Comparison of ENCODE assay signal across 9 mouse cellular contexts in genomic region chr4:138282834-138283233, GRCm38 (mm10). TPM values are rescaled to one million over a fixed set of nuclear protein-coding genes. Genes with fewer than 3 reads are reported as not detected.
DNase-seq lines count a peak whose midpoint lies in the region; ATAC-seq and TF ChIP-seq lines count a peak whose summit lies in the region.
"Had no signal": no experiment of that assay in that cellular context is flagged by ENCODE, and none has a peak within 500 bp of the region (broad histone marks: within the 10 kb centered on the region; RNA-seq: fewer than 3 reads in every experiment).

No protein-coding gene starts in this region.

- intact Hi-C loops in heart, adult 2 months (cut with DNase I): no loop called here

- no peak overlapping the region for H3K27ac ChIP-seq in heart, adult 2 months
- no peak overlapping the region for H3K27ac ChIP-seq in liver, embryonic 16.5 days (ENCODE audit: low read length)
- no peak overlapping the region for H3K27ac ChIP-seq in neural tube, embryonic 14.5 days (ENCODE audit: low read depth, low read length)
- H3K27ac ChIP-seq: hindbrain, embryonic 15.5 days had no signal

- no peaks in the 10 kb centered on the region for H3K27me3 ChIP-seq in heart, adult 2 months (ENCODE audit: control insufficient read depth, insufficient read depth, low read length)
- H3K27me3 ChIP-seq in liver, embryonic 16.5 days (ENCODE audit: control insufficient read depth, insufficient read depth, low read depth, low read length): no peaks in the 10 kb centered on the region
- H3K27me3 ChIP-seq in neural tube, embryonic 14.5 days (ENCODE audit: control insufficient read depth, insufficient read depth, low read length): no peaks in the 10 kb centered on the region
- H3K27me3 ChIP-seq: hindbrain, embryonic 15.5 days had no signal

- H3K79me2 ChIP-seq in heart, adult 2 months (replicated peaks; ENCODE audit: control insufficient read depth, insufficient read depth, low read length): no peaks in the 10 kb centered on the region

- no peak overlapping the region for H3K4me2 ChIP-seq in liver, embryonic 16.5 days (ENCODE audit: low read depth, low read length)
- no peak overlapping the region for H3K4me2 ChIP-seq in neural tube, embryonic 14.5 days (ENCODE audit: low read depth, low read length)
- H3K4me2 ChIP-seq: hindbrain, embryonic 15.5 days had no signal

- no peaks in the 10 kb centered on the region for H3K9me3 ChIP-seq in liver, embryonic 16.5 days (replicated peaks; ENCODE audit: control insufficient read depth, low read length)
- H3K9me3 ChIP-seq in neural tube, embryonic 14.5 days (ENCODE audit: control insufficient read depth, low read length): no peaks in the 10 kb centered on the region
- H3K9me3 ChIP-seq: hindbrain, embryonic 15.5 days had no signal

- DNase-seq in CD8-positive naive resting alpha-beta T cell, adult 2 months (ENCODE audit: low read depth in 2 of 2, low spot score in 2 of 2): peak; percentile 77 to 83
- DNase-seq in adrenal gland, adult (ENCODE audit: inconsistent age in 2 of 2, low spot score in 1 of 2): peak; percentile 76 to 92
- DNase-seq in embryo, embryonic 10.5 days (ENCODE audit: low spot score): peak; percentile 91
- peak in 1 of 2 experiments; percentile 34 for DNase-seq in heart, adult 2 months
- peak; percentile 60 to 67 for DNase-seq in kidney, postnatal 25 days
- DNase-seq in thymus, postnatal 10 days (ENCODE audit: low spot score in 2 of 2): peak; percentile 66 to 79

- no peak for TF ChIP-seq POLR2A in heart, adult 2 months (IDR thresholded peaks at IDR 0.05; ENCODE audit: insufficient read depth, low read depth, low read length)

- peak; percentile 90 for TF ChIP-seq CTCF in heart, adult 2 months (IDR thresholded peaks at IDR 0.05)

- peak; percentile 69 for ATAC-seq in liver, embryonic 16.5 days (ENCODE audit: low read depth)
- ATAC-seq in neural tube, embryonic 14.5 days (ENCODE audit: low read depth): peak; percentile 71; the same call in 1 of the 2 replicates

- H3K4me1 ChIP-seq in heart, adult 2 months (ENCODE audit: control insufficient read depth, insufficient read depth, low read length): no peaks in the 10 kb centered on the region
- H3K4me1 ChIP-seq in liver, embryonic 16.5 days (ENCODE audit: control insufficient read depth, low read depth, low read length): no peaks in the 10 kb centered on the region
- H3K4me1 ChIP-seq in neural tube, embryonic 14.5 days (ENCODE audit: control insufficient read depth, insufficient read depth, low read length): no peaks in the 10 kb centered on the region
- H3K4me1 ChIP-seq: hindbrain, embryonic 15.5 days had no signal

- H3K4me3 ChIP-seq in heart, adult 2 months: no peak overlapping the region
- H3K4me3 ChIP-seq in liver, embryonic 16.5 days (ENCODE audit: low read depth, low read length): no peak overlapping the region
- no peak overlapping the region for H3K4me3 ChIP-seq in neural tube, embryonic 14.5 days (ENCODE audit: low read depth, low read length)
- H3K4me3 ChIP-seq: hindbrain, embryonic 15.5 days had no signal

- TF ChIP-seq EP300 in heart, adult 2 months (IDR thresholded peaks at IDR 0.05; ENCODE audit: insufficient read depth, low read depth, low read length): 0 out of 2 replicates have a peak, but pooled peaks have one; percentile 65

- 25% methylated on average over 4 of the region's 4 CpGs for WGBS in heart, adult 2 months
- 18% methylated on average over 4 of the region's 4 CpGs for WGBS in liver, embryonic 16.5 days (ENCODE audit: insufficient replicate concordance)
- WGBS in neural tube, embryonic 14.5 days: 35% methylated on average over 4 of the region's 4 CpGs

- H3K9ac ChIP-seq in heart, adult 2 months (ENCODE audit: low read depth, low read length): no peak overlapping the region
- H3K9ac ChIP-seq in liver, embryonic 16.5 days (ENCODE audit: low read depth, low read length): no peak overlapping the region
- H3K9ac ChIP-seq in neural tube, embryonic 14.5 days (replicated peaks; ENCODE audit: low read depth, low read length): no peak overlapping the region
- H3K9ac ChIP-seq: hindbrain, embryonic 15.5 days had no signal

- H3K36me3 ChIP-seq in heart, adult 2 months (ENCODE audit: control insufficient read depth, insufficient read depth, low read length): no peaks in the 10 kb centered on the region
- no peaks in the 10 kb centered on the region for H3K36me3 ChIP-seq in liver, embryonic 16.5 days (ENCODE audit: control insufficient read depth, insufficient read depth)
- H3K36me3 ChIP-seq in neural tube, embryonic 14.5 days (ENCODE audit: control insufficient read depth, insufficient read depth, low read length): no peaks in the 10 kb centered on the region
- H3K36me3 ChIP-seq: hindbrain, embryonic 15.5 days had no signal

RNA-seq across cellular contexts. Expression of gene Ddost, which starts 21.7 kb away (rescaled TPM):
- 10 to 100 TPM; 63.2 to 68.9 TPM for total RNA-seq in heart, adult 2 months (2021)
- 84.4 and 96.9 TPM in 2 replicates for polyA plus RNA-seq in heart, adult 2 months (2012; rRNA removed)
- 181 and 185 TPM in 2 replicates for polyA plus RNA-seq in liver, embryonic 16.5 days (2015; fragmentation: Nextera tagmentation; extraction: Ambion mirVana)
- 190 and 208 TPM in 2 replicates for polyA plus RNA-seq in neural tube, embryonic 14.5 days (2014; fragmentation: Nextera tagmentation; extraction: Ambion mirVana)

RNA-seq across cellular contexts. Expression of gene Kif17, which starts 32.6 kb away (rescaled TPM):
- under 1 TPM in 1 of 2 experiments, not detected in 1; 0.18 TPM for total RNA-seq in heart, adult 2 months (2021)
- 0.29 and 0.55 TPM in 2 replicates for polyA plus RNA-seq in heart, adult 2 months (2012; rRNA removed)
- polyA plus RNA-seq in liver, embryonic 16.5 days (2015; fragmentation: Nextera tagmentation; extraction: Ambion mirVana): 0.33 and 0.35 TPM in 2 replicates
- 3.7 and 4.3 TPM in 2 replicates for polyA plus RNA-seq in neural tube, embryonic 14.5 days (2014; fragmentation: Nextera tagmentation; extraction: Ambion mirVana)

RNA-seq across cellular contexts. Expression of gene Sh2d5, which starts 32.6 kb away (rescaled TPM):
- not detected for total RNA-seq in heart, adult 2 months (2021)
- 0.16 and 0.20 TPM in 2 replicates for polyA plus RNA-seq in heart, adult 2 months (2012; rRNA removed)
- polyA plus RNA-seq in liver, embryonic 16.5 days (2015; fragmentation: Nextera tagmentation; extraction: Ambion mirVana): 0.72 and 0.78 TPM in 2 replicates
- 12.8 and 14.8 TPM in 2 replicates for polyA plus RNA-seq in neural tube, embryonic 14.5 days (2014; fragmentation: Nextera tagmentation; extraction: Ambion mirVana)

RNA-seq across cellular contexts. Expression of gene Pink1, which starts 43.3 kb away (rescaled TPM):
- 100 to 1,000 TPM; 719 to 844 TPM for total RNA-seq in heart, adult 2 months (2021)
- 423 and 554 TPM in 2 replicates for polyA plus RNA-seq in heart, adult 2 months (2012; rRNA removed)
- 32.8 and 39.6 TPM in 2 replicates for polyA plus RNA-seq in liver, embryonic 16.5 days (2015; fragmentation: Nextera tagmentation; extraction: Ambion mirVana)
- polyA plus RNA-seq in neural tube, embryonic 14.5 days (2014; fragmentation: Nextera tagmentation; extraction: Ambion mirVana): 49.0 and 67.6 TPM in 2 replicates
